Mouse (Mus musculus) naive thymus-derived CD4-positive, alpha-beta T cell, adult 2 months (primary cell): ENCODE measurements around the gene Gtpbp1.

ENCODE experiments used
- DNase-seq: peaks from one replicate; pipeline ENCODE4 v3.0.0-alpha.2; 2011; ENCODE audit warnings: low read depth

Gene Gtpbp1

GRCm38 (mm10) chr15:79686046-79686869, 4.4 kb upstream of the Gtpbp1 start:
- DNase-seq: peak; percentile 28

- DNase-seq: no peak
These were observed 3.5 kb upstream of the Gtpbp1 start for GRCm38 (mm10) chr15:79687175-79687574.

GRCm38 (mm10) chr15:79687646-79688267, 2.9 kb upstream of the Gtpbp1 start, which contains the start of gene Josd1:
TSS of gene Josd1 (minus strand) at chr15:79687919.
- DNase-seq: peak; percentile 98

GRCm38 (mm10) chr15:79688268-79688956, 2.2 kb upstream of the Gtpbp1 start:
- DNase-seq: no peak

- no peak for DNase-seq
These were observed 801 bp upstream of the Gtpbp1 start for GRCm38 (mm10) chr15:79689662-79690425.

GRCm38 (mm10) chr15:79691023-79691508, 421 bp downstream of the Gtpbp1 start:
- no peak for DNase-seq

- peak; percentile 66 for DNase-seq
These were observed 1.7 kb downstream of the Gtpbp1 start for GRCm38 (mm10) chr15:79692334-79692733.

GRCm38 (mm10) chr15:79693740-79694139, 3.1 kb downstream of the Gtpbp1 start:
- DNase-seq: peak; percentile 78

GRCm38 (mm10) chr15:79694512-79694911, 3.9 kb downstream of the Gtpbp1 start:
- peak; percentile 37 for DNase-seq

- no peak for DNase-seq
These were observed 4.9 kb downstream of the Gtpbp1 start for GRCm38 (mm10) chr15:79695516-79695915.

GRCm38 (mm10) chr15:79696508-79696907, 5.9 kb downstream of the Gtpbp1 start:
- no peak for DNase-seq

GRCm38 (mm10) chr15:79697011-79697410, 6.4 kb downstream of the Gtpbp1 start:
- no peak for DNase-seq

GRCm38 (mm10) chr15:79697558-79698187, 7.0 kb downstream of the Gtpbp1 start:
- no peak for DNase-seq

GRCm38 (mm10) chr15:79706603-79707214, 16.1 kb downstream of the Gtpbp1 start:
- no peak for DNase-seq

- no peak for DNase-seq
These were observed 17.7 kb downstream of the Gtpbp1 start for GRCm38 (mm10) chr15:79708229-79708822.

- DNase-seq: no peak
These were observed 25.0 kb downstream of the Gtpbp1 start for GRCm38 (mm10) chr15:79715646-79716045.

GRCm38 (mm10) chr15:79716710-79717109, 26.1 kb downstream of the Gtpbp1 start:
- DNase-seq: no peak

- DNase-seq: no peak
These were observed 29.6 kb downstream of the Gtpbp1 start for GRCm38 (mm10) chr15:79720267-79720666.

- DNase-seq: no peak
These were observed 30.2 kb downstream of the Gtpbp1 start for GRCm38 (mm10) chr15:79720796-79721195.

GRCm38 (mm10) chr15:79723439-79723838, 32.8 kb downstream of the Gtpbp1 start:
- DNase-seq: peak; percentile 65
